Mouse (Mus musculus) liver, postnatal 0 days (tissue): ENCODE measurements around the gene Slc9a5.
A peak's percentile ranks its signal among the peaks of the same experiment; 100 is the strongest.

Experiments used
- CTCF ChIP-seq: sonication (generic); IDR thresholded peaks from 2 replicates; pipeline ENCODE4 v1.5.1; 2016; ENCODE audit warnings: antibody characterized with exemption, low read depth
- EP300 ChIP-seq: IDR thresholded peaks from 2 replicates; pipeline ENCODE4 v1.6.1; 2016; ENCODE audit warnings: antibody characterized with exemption, low read depth, mild to moderate bottlenecking

GRCm38 (mm10) chr8:105413391-105413790 is 64.7 kb downstream of the Slc9a5 start, which contains the start of the genes Kctd19 and Lrrc36:
- TF ChIP-seq EP300 (no peak), CTCF (peak; percentile 51)
